Mouse (Mus musculus) embryonic facial prominence, embryonic 12.5 days (tissue): ENCODE data around the gene Defb36. TPM values are rescaled to one million over a fixed set of nuclear protein-coding genes. Genes with fewer than 3 reads are reported as not detected.

ENCODE experiments used
- ATAC-seq: fragments of 200-750 bp; cut with Nextera tagmentation; 2 replicates; pipeline ENCODE4 v1.8.0; 2017; ENCODE audit not compliant: insufficient number of reproducible peaks, insufficient read depth, low FRiP score, low TSS enrichment
- H3K27ac ChIP-seq: fragments of 300-500 bp; sonication (generic); 2 replicates; pipeline ENCODE4 v1.5.1; 2016; ENCODE audit warnings: mild to moderate bottlenecking
- H3K27me3 ChIP-seq: fragments of 300-500 bp; sonication (generic); 2 replicates; pipeline ENCODE4 v1.6.1; 2016; ENCODE audit warnings: mild to moderate bottlenecking, moderate library complexity
- H3K36me3 ChIP-seq: fragments of 300-500 bp; sonication (generic); 2 replicates; pipeline ENCODE4 v1.6.1; 2016; ENCODE audit warnings: mild to moderate bottlenecking
- H3K4me1 ChIP-seq: fragments of 300-500 bp; sonication (generic); 2 replicates; pipeline ENCODE4 v1.6.1; 2016
- H3K4me2 ChIP-seq: fragments of 300-500 bp; sonication (generic); replicated peaks from 2 replicates; pipeline ENCODE4 v1.6.1; 2016; ENCODE audit warnings: mild to moderate bottlenecking, moderate library complexity
- H3K4me3 ChIP-seq: fragments of 300-500 bp; sonication (generic); 2 replicates; pipeline ENCODE4 v1.5.1; 2016; ENCODE audit warnings: mild to moderate bottlenecking
- H3K9ac ChIP-seq: fragments of 300-500 bp; sonication (generic); 2 replicates; pipeline ENCODE4 v1.6.1; 2016; ENCODE audit warnings: mild to moderate bottlenecking, moderate library complexity
- H3K9me3 ChIP-seq: fragments of 300-500 bp; sonication (generic); 2 replicates; pipeline ENCODE4 v1.6.1; 2016; ENCODE audit warnings: mild to moderate bottlenecking, moderate library complexity
- WGBS: fragments of 180-500 bp; shearing (Covaris S2); methylation state at CpG from one replicate; pipeline ENCODE4 v1.1.7; 2016; 5-methylcytosine and 5-hydroxymethylcytosine counted together
- polyA plus RNA-seq: library from polyadenylated mRNA; unstranded; fragments of >200 nt; fragmentation: Nextera tagmentation; extraction: Ambion mirVana; gene quantifications from 2 replicates; pipeline ENCODE4 v1.2.1, GENCODE M21; 2016

Defb36 gene
- polyA plus RNA-seq, 1 experiment from 2014 or later = not detected

- WGBS = 89% methylated on average over 2 of the region's 2 CpGs
- no peaks in the 10 kb centered on the region for H3K36me3 ChIP-seq
- no peak overlapping the region for H3K9ac ChIP-seq
- H3K27ac ChIP-seq = no peak overlapping the region
- no peak for ATAC-seq
- no peak overlapping the region for H3K4me3 ChIP-seq
- H3K4me1 ChIP-seq = peaks cover 11% of the 10 kb centered on the region; the same call in 1 of the 2 replicates
- no peaks in the 10 kb centered on the region for H3K9me3 ChIP-seq
- H3K4me2 ChIP-seq = no peak overlapping the region
- H3K27me3 ChIP-seq = peaks cover 46% of the 10 kb centered on the region
Measured at GRCm38 (mm10) chr2:152624566-152624965, 20.4 kb downstream of the Defb36 start.

GRCm38 (mm10) chr2:152625256-152625655, 21.1 kb downstream of the Defb36 start:
- H3K9me3 ChIP-seq = no peaks in the 10 kb centered on the region
- no peak overlapping the region for H3K27ac ChIP-seq
- no peak for ATAC-seq
- H3K9ac ChIP-seq = no peak overlapping the region
- H3K27me3 ChIP-seq = peaks cover 47% of the 10 kb centered on the region
- peaks cover 11% of the 10 kb centered on the region; the same call in 1 of the 2 replicates for H3K4me1 ChIP-seq
- 11% methylated on average over 1 of the region's 1 CpGs for WGBS
- H3K36me3 ChIP-seq = no peaks in the 10 kb centered on the region
- H3K4me2 ChIP-seq = no peak overlapping the region
- H3K4me3 ChIP-seq = no peak overlapping the region

GRCm38 (mm10) chr2:152626774-152627591, 22.9 kb downstream of the Defb36 start, which contains the start of gene Rem1:
Gene Rem1 (plus strand): TSS chr2:152626951.
- Histone ChIP-seq H3K27me3 (peaks cover 47% of the 10 kb centered on the region), H3K9me3 (no peaks in the 10 kb centered on the region), H3K27ac (no peak within 1 kb of the TSS), H3K4me1 (peaks cover 11% of the 10 kb centered on the region; the same call in 1 of the 2 replicates), H3K36me3 (no peaks in the 10 kb centered on the region), H3K4me3 (peak within 1 kb of the TSS; percentile 42), H3K9ac (peak within 1 kb of the TSS; percentile 36), H3K4me2 (peak within 1 kb of the TSS; percentile 78)
- WGBS = 2% methylated on average over 58 of the region's 59 CpGs
- peak; percentile 68; the same call in 1 of the 2 replicates for ATAC-seq

- Histone ChIP-seq H3K4me1 (peaks cover 11% of the 10 kb centered on the region; the same call in 1 of the 2 replicates), H3K9ac (no peak overlapping the region), H3K27me3 (peaks cover 47% of the 10 kb centered on the region), H3K4me3 (no peak overlapping the region), H3K27ac (no peak overlapping the region), H3K9me3 (no peaks in the 10 kb centered on the region), H3K36me3 (no peaks in the 10 kb centered on the region), H3K4me2 (no peak overlapping the region)
- no peak for ATAC-seq
- 40% methylated on average over 17 of the region's 17 CpGs for WGBS
Measured at GRCm38 (mm10) chr2:152628066-152628465, 23.9 kb downstream of the Defb36 start.

GRCm38 (mm10) chr2:152629239-152629638, 25.1 kb downstream of the Defb36 start:
- Histone ChIP-seq H3K27me3 (peaks cover 47% of the 10 kb centered on the region), H3K9me3 (no peaks in the 10 kb centered on the region), H3K4me3 (no peak overlapping the region), H3K36me3 (no peaks in the 10 kb centered on the region), H3K4me2 (no peak overlapping the region), H3K4me1 (peaks cover 11% of the 10 kb centered on the region; the same call in 1 of the 2 replicates), H3K27ac (no peak overlapping the region), H3K9ac (no peak overlapping the region)
- no peak for ATAC-seq
- whole genome bisulfite sequencing = 50% methylated on average over 3 of the region's 3 CpGs

DNA sequence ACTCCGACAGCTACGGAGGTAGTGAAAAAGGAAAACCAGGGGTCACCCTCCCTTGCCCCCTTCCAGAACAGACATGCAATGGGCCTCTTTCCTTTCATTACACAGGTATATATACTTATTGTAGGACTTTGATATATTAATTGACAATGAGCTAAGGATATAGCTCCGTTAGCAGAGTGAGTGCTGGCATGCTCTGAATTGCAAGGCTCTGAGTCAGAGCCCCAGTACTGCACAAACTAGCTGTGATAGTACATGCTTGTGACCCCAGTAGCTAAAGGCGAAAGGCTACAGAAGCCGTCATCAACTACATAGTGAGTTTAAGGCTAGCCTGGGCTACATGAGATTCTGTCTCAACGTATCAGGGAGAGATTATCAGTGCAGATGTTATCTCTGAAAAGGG, 25.8 kb downstream of the Defb36 start:
- WGBS = 88% methylated on average over 6 of the region's 6 CpGs
- H3K27me3 ChIP-seq = peaks cover 50% of the 10 kb centered on the region
- ATAC-seq = no peak

GRCm38 (mm10) chr2:152633334-152633733, 29.2 kb downstream of the Defb36 start:
- H3K4me2 ChIP-seq = peak overlapping the region; percentile 7; the same call in 1 of the 2 replicates
- H3K9ac ChIP-seq = no peak overlapping the region
- H3K4me1 ChIP-seq = no peaks in the 10 kb centered on the region
- no peak for ATAC-seq
- no peaks in the 10 kb centered on the region for H3K9me3 ChIP-seq
- peaks cover 17% of the 10 kb centered on the region for H3K27me3 ChIP-seq
- H3K27ac ChIP-seq = no peak overlapping the region
- 37% methylated on average over 17 of the region's 17 CpGs for WGBS
- H3K36me3 ChIP-seq = no peaks in the 10 kb centered on the region
- no peak overlapping the region for H3K4me3 ChIP-seq

More for the DNA sequence above, 25.8 kb downstream of the Defb36 start:
- Histone ChIP-seq H3K27ac (no peak overlapping the region), H3K9me3 (no peaks in the 10 kb centered on the region), H3K36me3 (no peaks in the 10 kb centered on the region), H3K4me3 (no peak overlapping the region), H3K4me1 (peaks cover 11% of the 10 kb centered on the region; the same call in 1 of the 2 replicates), H3K9ac (no peak overlapping the region), H3K4me2 (no peak overlapping the region)

- H3K27me3 ChIP-seq = peaks cover 7% of the 10 kb centered on the region; the same call in 1 of the 2 replicates
- no peaks in the 10 kb centered on the region for H3K4me1 ChIP-seq
- H3K9ac ChIP-seq = no peak overlapping the region
- H3K36me3 ChIP-seq = no peaks in the 10 kb centered on the region
- no peak for ATAC-seq
- H3K27ac ChIP-seq = no peak overlapping the region
- H3K9me3 ChIP-seq = no peaks in the 10 kb centered on the region
- no peak overlapping the region for H3K4me3 ChIP-seq
- 74% methylated on average over 29 of the region's 29 CpGs for WGBS
- no peak overlapping the region for H3K4me2 ChIP-seq
Measured at GRCm38 (mm10) chr2:152634311-152634710, 30.2 kb downstream of the Defb36 start.

DNA sequence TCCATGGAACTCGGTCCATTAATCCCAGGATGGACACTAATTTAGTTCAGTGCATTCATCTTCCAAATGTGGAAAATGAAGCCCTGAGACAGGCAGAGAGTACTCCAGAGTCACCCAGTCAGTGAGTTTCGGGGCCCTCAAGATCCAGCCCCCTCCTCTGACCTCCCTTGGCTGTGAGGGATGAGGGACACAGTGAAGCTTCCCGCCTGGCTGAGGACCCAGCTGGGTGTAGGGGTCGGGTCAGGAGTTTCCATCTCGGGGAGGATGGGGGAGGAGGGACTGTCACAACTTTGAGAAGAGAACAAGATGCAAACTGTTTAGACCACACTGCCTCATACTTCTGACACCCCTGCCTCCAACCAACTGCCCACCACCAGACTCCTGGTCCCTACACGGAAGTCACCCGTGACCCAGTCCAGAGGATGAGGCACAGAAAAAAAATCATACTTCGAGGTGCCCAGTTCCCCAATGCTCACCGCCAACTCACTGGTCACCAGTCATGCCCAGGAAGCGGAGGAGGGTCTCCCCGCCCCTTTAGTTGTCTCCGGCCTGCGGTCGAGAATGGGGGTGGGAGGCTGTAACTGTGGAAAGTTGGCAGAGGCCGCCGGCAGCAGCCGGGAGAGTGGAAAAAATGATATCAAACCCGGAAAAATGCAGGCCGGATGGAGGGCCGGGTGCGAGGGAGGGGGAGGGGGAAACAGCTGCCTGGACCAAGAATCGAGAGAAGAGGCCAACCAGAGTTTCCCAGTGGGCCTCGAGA, 32.3 kb downstream of the Defb36 start:
- WGBS = 76% methylated on average over 23 of the region's 23 CpGs
- Histone ChIP-seq H3K4me3 (no peak overlapping the region), H3K36me3 (no peaks in the 10 kb centered on the region), H3K27me3 (0 out of 2 replicates have a peak, but pooled peaks cover 3% of the 10 kb centered on the region), H3K9ac (no peak overlapping the region), H3K4me1 (peaks cover 8% of the 10 kb centered on the region; the same call in 1 of the 2 replicates), H3K4me2 (no peak overlapping the region), H3K9me3 (no peaks in the 10 kb centered on the region), H3K27ac (no peak overlapping the region)
- ATAC-seq = no peak

- Histone ChIP-seq H3K9ac (no peak overlapping the region), H3K4me2 (no peak overlapping the region), H3K27ac (no peak overlapping the region), H3K36me3 (no peaks in the 10 kb centered on the region), H3K4me1 (peaks cover 8% of the 10 kb centered on the region; the same call in 1 of the 2 replicates), H3K27me3 (0 out of 2 replicates have a peak, but pooled peaks cover 3% of the 10 kb centered on the region), H3K9me3 (no peaks in the 10 kb centered on the region), H3K4me3 (no peak overlapping the region)
- ATAC-seq = no peak
- 87% methylated on average over 6 of the region's 6 CpGs for WGBS
Measured at GRCm38 (mm10) chr2:152637006-152637322, 32.8 kb downstream of the Defb36 start.

- no peak overlapping the region for H3K9ac ChIP-seq
- no peak for ATAC-seq
- WGBS = 85% methylated on average over 4 of the region's 4 CpGs
Measured at GRCm38 (mm10) chr2:152637381-152637780, 33.3 kb downstream of the Defb36 start.

More at GRCm38 (mm10) chr2:152637381-152637780, 33.3 kb downstream of the Defb36 start:
- Histone ChIP-seq H3K27me3 (0 out of 2 replicates have a peak, but pooled peaks cover 3% of the 10 kb centered on the region), H3K27ac (no peak overlapping the region), H3K36me3 (no peaks in the 10 kb centered on the region), H3K4me3 (no peak overlapping the region), H3K9me3 (no peaks in the 10 kb centered on the region), H3K4me1 (peaks cover 8% of the 10 kb centered on the region; the same call in 1 of the 2 replicates), H3K4me2 (no peak overlapping the region)
